Mouse (Mus musculus): ENCODE results near the gene Cmtm5. TPM values are rescaled to one million over a fixed set of nuclear protein-coding genes. Genes with fewer than 3 reads are reported as not detected.
"Not testable (repeated sequence)": the region's sequence is repeated elsewhere in the genome, so short reads cannot be mapped to it uniquely, and the experiment has no call there.

The Cmtm5 gene
- polyA plus RNA-seq, 1 experiment = 237 TPM

DNA sequence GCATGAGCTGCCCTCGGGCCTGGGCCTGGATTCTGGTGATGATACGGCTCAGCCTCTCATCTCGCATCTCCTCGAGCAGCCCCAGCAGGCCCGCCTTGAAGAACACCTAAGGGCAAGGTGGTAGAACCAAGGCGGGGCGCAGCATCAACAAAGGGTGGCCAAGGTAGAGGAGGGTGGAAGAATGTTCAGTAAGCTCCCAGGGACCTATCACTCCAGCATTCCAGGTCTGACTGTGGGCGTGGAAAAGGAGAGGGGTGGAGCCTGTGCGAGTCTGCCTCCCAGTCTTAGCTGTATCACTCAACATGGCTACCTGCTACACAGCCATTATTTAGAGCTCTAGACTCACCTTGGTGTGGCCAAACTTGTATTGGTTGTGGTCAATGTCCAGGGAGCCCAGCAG is 20.5 kb downstream of the Cmtm5 start:
- no peak for DNase-seq
- WGBS = 89% methylated on average over 9 of the region's 9 CpGs
- no peaks in the 10 kb centered on the region for H3K27me3 ChIP-seq (ENCODE audit: control insufficient read depth, insufficient read depth, low read length)
- no peak overlapping the region for H3K4me3 ChIP-seq (replicated peaks; ENCODE audit: insufficient read depth, low read depth, low read length)
- TF ChIP-seq CTCF (IDR thresholded peaks at IDR 0.05; ENCODE audit: borderline replicate concordance, insufficient read depth, low read depth, low read length) (no peak), POLR2A (IDR thresholded peaks at IDR 0.05; ENCODE audit: borderline replicate concordance, insufficient read depth, low read length) (no peak)
- no peaks in the 10 kb centered on the region for H3K4me1 ChIP-seq (ENCODE audit: control insufficient read depth, insufficient read depth, low read length)
- H3K27ac ChIP-seq (ENCODE audit: insufficient read depth, low read length) = no peak overlapping the region

DNA sequence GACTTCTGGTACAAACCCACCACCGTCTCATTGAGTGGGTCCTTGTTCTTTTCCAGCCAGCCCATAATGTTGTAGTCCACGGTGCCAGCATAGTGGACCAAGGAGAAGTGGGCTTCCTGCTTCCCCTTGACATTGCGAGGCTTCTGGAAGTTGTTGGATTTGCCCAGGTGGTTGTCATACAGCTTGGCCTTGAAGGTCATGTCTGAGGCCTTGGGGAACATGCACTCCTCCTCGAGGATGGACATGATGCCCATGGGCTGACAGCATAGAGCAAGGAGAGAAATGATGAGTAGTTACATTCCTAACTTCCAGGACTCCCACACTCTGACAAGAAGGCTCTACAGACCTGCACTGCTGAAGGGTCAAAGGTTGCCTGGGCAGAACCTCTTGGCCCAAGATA is 22.4 kb downstream of the Cmtm5 start:
- H3K27me3 ChIP-seq (ENCODE audit: control insufficient read depth, insufficient read depth, low read length) = no peaks in the 10 kb centered on the region
- no peak overlapping the region for H3K27ac ChIP-seq (ENCODE audit: insufficient read depth, low read length)
- H3K4me1 ChIP-seq (ENCODE audit: control insufficient read depth, insufficient read depth, low read length) = no peaks in the 10 kb centered on the region
- TF ChIP-seq POLR2A (IDR thresholded peaks at IDR 0.05; ENCODE audit: borderline replicate concordance, insufficient read depth, low read length) = no peak
- no peak for TF ChIP-seq CTCF (IDR thresholded peaks at IDR 0.05; ENCODE audit: borderline replicate concordance, insufficient read depth, low read depth, low read length)
- DNase-seq = no peak
- 76% methylated on average over 4 of the region's 4 CpGs for WGBS
- no peak overlapping the region for H3K4me3 ChIP-seq (replicated peaks; ENCODE audit: insufficient read depth, low read depth, low read length)

DNA sequence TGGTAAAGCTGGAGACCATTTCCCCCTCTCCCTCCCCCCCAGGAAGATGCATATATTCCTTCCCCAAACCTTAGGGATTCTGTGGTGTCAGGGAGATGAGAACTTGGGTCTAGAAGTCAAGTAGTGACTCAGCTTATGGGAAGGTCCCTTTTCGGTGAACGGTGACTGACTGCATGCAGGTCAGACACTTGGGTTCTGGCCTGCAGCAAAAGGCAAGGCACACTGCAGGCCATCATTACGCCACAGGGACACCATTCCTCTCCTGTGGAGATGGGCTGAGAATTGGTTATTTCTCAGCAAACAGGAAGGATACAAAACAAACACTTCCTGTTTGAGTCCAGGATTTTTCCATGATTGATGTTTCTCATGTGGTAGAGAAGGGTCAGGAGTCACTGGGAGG is 23.1 kb downstream of the Cmtm5 start:
- 94% methylated on average over 3 of the region's 3 CpGs for WGBS
- Histone ChIP-seq H3K27me3 (ENCODE audit: control insufficient read depth, insufficient read depth, low read length) (no peaks in the 10 kb centered on the region), H3K4me3 (replicated peaks; ENCODE audit: insufficient read depth, low read depth, low read length) (no peak overlapping the region), H3K4me1 (ENCODE audit: control insufficient read depth, insufficient read depth, low read length) (no peaks in the 10 kb centered on the region), H3K27ac (ENCODE audit: insufficient read depth, low read length) (no peak overlapping the region)
- DNase-seq = no peak
- TF ChIP-seq CTCF (IDR thresholded peaks at IDR 0.05; ENCODE audit: borderline replicate concordance, insufficient read depth, low read depth, low read length) = no peak
- TF ChIP-seq POLR2A (IDR thresholded peaks at IDR 0.05; ENCODE audit: borderline replicate concordance, insufficient read depth, low read length) = no peak

DNA sequence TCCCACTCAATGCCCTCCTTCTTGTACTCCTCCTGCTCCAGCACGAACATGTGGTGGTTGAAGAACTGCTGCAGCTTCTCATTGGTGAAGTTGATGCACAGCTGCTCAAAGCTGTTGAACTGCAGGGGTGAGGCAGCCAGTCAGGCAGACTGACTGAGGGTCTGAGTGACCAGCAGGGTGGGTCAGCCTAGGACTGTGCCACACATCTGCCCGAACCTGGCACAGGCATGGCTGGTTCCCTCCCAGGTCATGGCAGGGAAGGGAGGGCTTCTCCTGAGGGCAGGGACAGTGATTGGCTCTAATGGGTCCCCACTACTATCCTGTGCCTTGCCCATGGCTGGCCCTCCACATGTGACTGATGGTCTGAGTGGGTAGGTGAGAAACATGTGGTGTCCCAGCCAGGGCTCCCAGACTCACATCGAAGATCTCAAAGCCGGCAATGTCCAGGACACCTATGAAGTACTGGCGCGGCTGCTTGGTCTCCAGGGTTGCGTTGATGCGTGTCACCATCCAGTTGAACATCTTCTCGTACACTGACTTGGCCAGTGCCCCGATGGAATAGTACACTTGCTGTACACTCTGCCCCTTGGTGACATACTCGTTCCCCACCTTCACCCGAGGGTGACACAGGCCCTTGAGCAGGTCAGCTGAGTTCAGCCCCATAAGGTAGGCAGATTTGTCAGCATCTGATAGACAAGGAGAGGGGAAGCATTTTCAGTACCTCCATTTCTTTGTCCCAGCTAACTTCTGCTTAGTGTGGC is 24.0 kb downstream of the Cmtm5 start:
- not testable (repeated sequence) for DNase-seq; H3K4me1 ChIP-seq (ENCODE audit: control insufficient read depth, insufficient read depth, low read length); H3K4me3 ChIP-seq (replicated peaks; ENCODE audit: insufficient read depth, low read depth, low read length); H3K27ac ChIP-seq (ENCODE audit: insufficient read depth, low read length); H3K27me3 ChIP-seq (ENCODE audit: control insufficient read depth, insufficient read depth, low read length)
- 88% methylated on average over 12 of the region's 12 CpGs for WGBS

DNA sequence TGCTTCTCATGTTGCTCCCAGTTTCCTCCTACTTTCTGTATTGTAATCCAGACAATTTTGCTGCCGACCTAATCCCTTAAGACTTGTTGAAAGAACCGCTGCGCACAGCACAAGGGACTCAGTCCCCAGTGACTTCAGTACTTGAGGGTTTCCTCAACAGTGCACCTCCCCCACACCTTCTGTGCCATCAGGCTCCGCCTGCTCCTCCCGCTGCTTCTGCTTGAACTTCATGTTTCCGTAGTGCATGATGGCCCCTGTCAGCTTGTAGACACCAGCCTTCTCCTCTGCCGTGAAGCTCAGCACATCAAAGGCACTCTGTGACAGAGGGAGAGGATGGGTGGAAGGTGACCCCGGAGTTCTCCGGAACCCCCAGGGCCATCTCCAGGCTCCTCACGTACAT is 24.7 kb downstream of the Cmtm5 start:
- DNase-seq = no peak
- H3K4me1 ChIP-seq (ENCODE audit: control insufficient read depth, insufficient read depth, low read length) = no peaks in the 10 kb centered on the region
- no peaks in the 10 kb centered on the region for H3K27me3 ChIP-seq (ENCODE audit: control insufficient read depth, insufficient read depth, low read length)
- TF ChIP-seq POLR2A (IDR thresholded peaks at IDR 0.05; ENCODE audit: borderline replicate concordance, insufficient read depth, low read length) = no peak
- no peak for TF ChIP-seq CTCF (IDR thresholded peaks at IDR 0.05; ENCODE audit: borderline replicate concordance, insufficient read depth, low read depth, low read length)
- no peak overlapping the region for H3K4me3 ChIP-seq (replicated peaks; ENCODE audit: insufficient read depth, low read depth, low read length)
- no peak overlapping the region for H3K27ac ChIP-seq (ENCODE audit: insufficient read depth, low read length)
- WGBS = 69% methylated on average over 10 of the region's 10 CpGs

DNA sequence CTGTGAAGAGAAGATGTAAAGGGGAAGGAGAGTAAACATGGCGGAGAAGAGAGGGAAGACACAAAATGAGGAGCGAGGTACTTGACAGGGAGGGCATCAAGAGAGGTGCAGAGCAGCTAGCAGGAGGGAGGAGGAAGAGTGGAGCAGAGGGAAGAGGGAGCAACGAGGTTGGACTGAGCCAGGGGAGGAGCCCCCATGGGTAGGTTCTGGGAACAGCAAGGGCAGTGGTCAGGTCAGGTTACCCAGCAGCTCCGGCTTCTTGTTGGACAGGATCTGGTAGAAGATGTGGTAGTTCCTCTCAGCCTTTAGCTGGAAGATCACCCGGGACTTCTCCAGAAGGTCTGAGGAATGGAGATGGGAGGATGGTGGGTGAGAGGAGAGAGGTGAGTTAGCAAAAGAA is 25.4 kb downstream of the Cmtm5 start:
- H3K4me1 ChIP-seq (ENCODE audit: control insufficient read depth, insufficient read depth, low read length) = no peaks in the 10 kb centered on the region
- WGBS = 83% methylated on average over 5 of the region's 5 CpGs
- H3K27ac ChIP-seq (ENCODE audit: insufficient read depth, low read length) = no peak overlapping the region
- DNase-seq = no peak
- TF ChIP-seq CTCF (IDR thresholded peaks at IDR 0.05; ENCODE audit: borderline replicate concordance, insufficient read depth, low read depth, low read length) (no peak), POLR2A (IDR thresholded peaks at IDR 0.05; ENCODE audit: borderline replicate concordance, insufficient read depth, low read length) (no peak)
- no peak overlapping the region for H3K4me3 ChIP-seq (replicated peaks; ENCODE audit: insufficient read depth, low read depth, low read length)
- H3K27me3 ChIP-seq (ENCODE audit: control insufficient read depth, insufficient read depth, low read length) = no peaks in the 10 kb centered on the region

DNA sequence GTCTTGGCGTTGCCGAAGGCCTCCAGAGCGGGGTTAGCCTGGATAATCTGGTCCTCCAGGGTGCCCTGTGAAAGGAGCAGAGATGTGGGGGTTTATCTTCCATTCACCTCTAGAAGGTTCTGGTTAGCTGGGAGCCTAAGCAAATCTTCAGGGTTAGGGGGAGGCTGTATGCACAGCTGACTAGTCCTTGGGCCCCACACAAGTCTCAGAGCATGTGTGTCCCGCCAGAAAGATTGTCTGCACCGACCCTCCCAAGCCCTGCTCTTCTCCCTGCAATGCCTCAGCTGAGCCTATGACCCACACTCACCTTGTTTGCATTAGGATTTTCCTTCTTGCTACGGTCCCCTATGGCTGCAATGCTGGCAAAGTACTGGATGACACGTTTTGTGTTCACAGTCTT is 26.7 kb downstream of the Cmtm5 start:
- 85% methylated on average over 7 of the region's 7 CpGs for WGBS
- no peak overlapping the region for H3K27ac ChIP-seq (ENCODE audit: insufficient read depth, low read length)
- no peaks in the 10 kb centered on the region for H3K27me3 ChIP-seq (ENCODE audit: control insufficient read depth, insufficient read depth, low read length)
- TF ChIP-seq POLR2A (IDR thresholded peaks at IDR 0.05; ENCODE audit: borderline replicate concordance, insufficient read depth, low read length) (no peak), CTCF (IDR thresholded peaks at IDR 0.05; ENCODE audit: borderline replicate concordance, insufficient read depth, low read depth, low read length) (no peak)
- H3K4me3 ChIP-seq (replicated peaks; ENCODE audit: insufficient read depth, low read depth, low read length) = no peak overlapping the region
- DNase-seq = no peak
- no peaks in the 10 kb centered on the region for H3K4me1 ChIP-seq (ENCODE audit: control insufficient read depth, insufficient read depth, low read length)

DNA sequence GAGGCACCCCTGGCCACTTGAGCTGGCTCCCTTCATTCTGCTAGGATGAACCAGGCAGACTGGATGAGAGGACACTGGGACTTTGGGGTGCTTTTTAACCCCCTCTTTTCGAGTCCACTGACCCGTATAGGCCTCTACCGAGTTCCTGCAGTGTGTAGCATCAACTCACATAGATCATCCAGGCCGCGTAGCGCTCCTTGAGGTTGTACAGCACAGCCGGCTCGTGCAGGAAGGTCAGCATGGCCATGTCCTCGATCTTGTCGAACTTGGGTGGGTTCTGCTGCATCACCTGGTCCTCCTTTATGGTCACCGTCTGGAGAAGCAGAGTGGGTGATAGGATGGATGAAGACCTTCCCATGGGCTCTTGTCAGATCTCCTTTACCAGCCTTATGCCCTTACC is 27.7 kb downstream of the Cmtm5 start:
- no peak for TF ChIP-seq POLR2A (IDR thresholded peaks at IDR 0.05; ENCODE audit: borderline replicate concordance, insufficient read depth, low read length)
- TF ChIP-seq CTCF (IDR thresholded peaks at IDR 0.05; ENCODE audit: borderline replicate concordance, insufficient read depth, low read depth, low read length) = no peak
- Histone ChIP-seq H3K27ac (ENCODE audit: insufficient read depth, low read length) (no peak overlapping the region), H3K4me1 (ENCODE audit: control insufficient read depth, insufficient read depth, low read length) (no peaks in the 10 kb centered on the region), H3K27me3 (ENCODE audit: control insufficient read depth, insufficient read depth, low read length) (no peaks in the 10 kb centered on the region), H3K4me3 (replicated peaks; ENCODE audit: insufficient read depth, low read depth, low read length) (no peak overlapping the region)
- DNase-seq = no peak
- WGBS = 86% methylated on average over 11 of the region's 11 CpGs

Measured in cerebellum, adult 2 months (tissue).